Mouse (Mus musculus): ENCODE measurements around the gene Map6. TPM values are rescaled to one million over a fixed set of nuclear protein-coding genes. Genes with fewer than 3 reads are reported as not detected.

Gene Map6
- polyA plus RNA-seq, 1 experiment from 2014 or later: 3.2 TPM

DNA sequence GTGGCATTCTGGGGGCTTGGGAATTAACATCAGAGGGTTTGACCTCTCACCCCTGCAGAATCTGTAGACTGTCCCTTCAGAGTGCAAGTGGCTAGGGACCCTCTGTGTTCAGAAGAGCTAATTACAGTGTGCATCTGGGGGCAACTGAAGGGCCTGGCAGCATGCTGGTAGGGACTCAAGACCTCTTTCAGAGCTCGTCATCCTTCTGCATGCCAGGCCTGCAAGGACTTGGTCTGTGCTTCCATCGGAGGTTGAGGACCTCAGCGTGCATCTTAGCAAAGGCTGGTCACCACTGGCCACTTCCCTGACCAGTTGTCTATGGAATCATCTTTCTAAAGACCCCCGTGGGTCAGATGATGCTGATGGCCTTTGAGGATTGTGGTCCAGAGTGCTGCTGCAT lies 76.3 kb downstream of the Map6 start:
- WGBS: 72% methylated on average over 4 of the region's 4 CpGs

DNA sequence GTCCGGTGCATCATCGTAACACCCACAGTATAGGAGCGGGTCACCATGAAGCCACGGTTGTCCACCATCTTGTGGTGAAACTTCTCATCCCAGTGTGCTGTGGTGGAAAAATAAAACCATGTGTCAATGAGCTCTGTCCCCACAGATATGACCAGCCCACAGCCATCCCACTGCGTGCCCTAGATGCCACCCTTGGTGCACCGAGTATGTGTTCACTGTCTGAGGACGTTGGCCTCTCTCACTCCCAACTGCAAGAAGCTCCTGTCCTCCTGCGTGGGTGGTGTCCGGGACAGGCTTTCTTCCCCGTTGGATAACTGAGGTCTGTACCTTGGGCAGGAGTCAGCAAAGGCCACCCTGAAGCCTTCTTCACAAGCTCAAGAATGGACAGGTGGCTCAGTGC lies 80.0 kb downstream of the Map6 start:
- WGBS: 89% methylated on average over 10 of the region's 10 CpGs
- Histone ChIP-seq H3K9me3 (no peaks in the 10 kb centered on the region), H3K27me3 (replicated peaks) (no peaks in the 10 kb centered on the region), H3K9ac (no peak overlapping the region), H3K4me2 (no peak overlapping the region), H3K27ac (replicated peaks) (no peak overlapping the region), H3K4me3 (no peak overlapping the region), H3K4me1 (peaks cover 54% of the 10 kb centered on the region), H3K36me3 (peaks cover 92% of the 10 kb centered on the region)
- no peak for ATAC-seq (ENCODE audit: extremely low read depth, insufficient number of reproducible peaks, low FRiP score, low TSS enrichment)

More for the DNA sequence above, 76.3 kb downstream of the Map6 start:
- Histone ChIP-seq H3K4me2 (no peak overlapping the region), H3K9ac (no peak overlapping the region), H3K4me3 (no peak overlapping the region), H3K36me3 (peaks cover 78% of the 10 kb centered on the region), H3K4me1 (peaks cover 26% of the 10 kb centered on the region), H3K27ac (replicated peaks) (no peak overlapping the region), H3K9me3 (no peaks in the 10 kb centered on the region), H3K27me3 (replicated peaks) (no peaks in the 10 kb centered on the region)
- ATAC-seq (ENCODE audit: extremely low read depth, insufficient number of reproducible peaks, low FRiP score, low TSS enrichment): no peak

DNA sequence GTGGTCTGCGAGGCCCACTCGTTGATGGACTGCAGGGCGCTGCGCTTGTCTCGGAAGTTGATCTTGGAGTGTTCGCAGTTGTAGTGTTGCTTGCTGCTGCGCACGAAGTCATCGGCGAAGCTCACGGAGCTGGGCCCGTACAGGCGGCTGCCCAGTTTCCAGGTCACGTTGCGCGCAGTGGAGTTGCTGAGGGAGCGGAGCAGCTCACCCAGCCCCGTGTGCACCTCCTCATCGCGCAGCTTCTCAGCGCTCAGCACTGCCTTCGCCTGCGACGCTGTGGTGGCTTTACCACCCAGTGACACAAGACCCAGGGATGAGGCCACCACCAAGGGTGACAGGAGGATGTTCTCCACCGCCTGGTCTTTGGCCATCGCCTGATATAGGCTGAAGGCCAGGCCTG lies 81.6 kb downstream of the Map6 start:
- peaks cover 76% of the 10 kb centered on the region for H3K36me3 ChIP-seq
- H3K4me2 ChIP-seq: 0 out of 2 replicates have a peak overlapping the region, but pooled peaks have one; percentile 92
- peak overlapping the region; percentile 55 for H3K9ac ChIP-seq
- H3K4me1 ChIP-seq: peaks cover 62% of the 10 kb centered on the region
- no peak for ATAC-seq (ENCODE audit: extremely low read depth, insufficient number of reproducible peaks, low FRiP score, low TSS enrichment)
- 91% methylated on average over 26 of the region's 26 CpGs for WGBS
- H3K9me3 ChIP-seq: no peaks in the 10 kb centered on the region
- no peak overlapping the region for H3K27ac ChIP-seq (replicated peaks)
- no peak overlapping the region for H3K4me3 ChIP-seq
- H3K27me3 ChIP-seq (replicated peaks): no peaks in the 10 kb centered on the region

DNA sequence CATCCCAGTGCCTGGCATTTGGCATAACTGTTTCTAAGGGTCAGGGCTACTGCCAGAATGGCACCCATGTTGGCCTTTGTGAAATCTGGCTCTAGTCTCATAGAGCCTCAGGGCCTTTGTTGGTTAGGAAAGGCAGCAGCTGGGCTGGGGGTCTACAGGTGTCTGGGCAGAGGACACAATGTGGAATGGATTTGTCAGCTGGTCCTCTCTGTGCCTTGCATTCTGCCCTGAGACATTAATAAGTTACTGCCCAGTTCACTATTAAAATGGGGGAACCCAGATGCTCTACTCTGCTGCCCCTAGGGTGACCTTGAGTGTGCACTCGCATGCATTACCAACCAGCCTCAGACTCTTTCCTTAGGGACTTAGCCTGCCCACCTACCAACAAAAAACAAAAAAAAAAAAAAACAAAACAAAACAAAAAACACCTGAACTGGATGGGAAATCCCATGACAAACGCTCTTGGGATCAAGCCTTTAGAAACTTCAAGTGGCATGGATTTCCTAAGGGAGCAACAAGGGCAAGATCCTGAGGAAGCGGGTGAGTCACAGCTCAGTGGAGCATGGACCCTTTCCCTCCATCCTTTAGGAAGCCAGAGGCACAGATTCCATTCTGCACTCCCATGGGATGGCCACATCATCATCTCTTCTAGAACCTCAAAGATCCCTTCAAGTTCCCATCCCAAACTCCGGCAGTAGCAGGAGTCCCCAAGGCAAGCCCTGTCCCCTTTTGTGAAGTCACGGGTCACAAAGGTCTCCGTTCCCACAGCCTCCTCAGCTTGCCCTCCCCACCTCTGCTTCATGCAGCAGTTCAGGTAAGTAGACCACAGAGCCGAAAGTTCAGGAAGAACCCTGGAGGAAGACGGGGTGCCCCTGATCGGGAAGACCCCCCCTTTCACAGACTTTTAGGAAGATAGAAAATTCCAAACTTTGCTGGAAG lies 82.8 kb downstream of the Map6 start:
- Histone ChIP-seq H3K4me1 (peaks cover 73% of the 10 kb centered on the region), H3K36me3 (peaks cover 64% of the 10 kb centered on the region), H3K4me3 (peak overlapping the region; percentile 79), H3K27ac (replicated peaks) (peak overlapping the region; percentile 100), H3K9ac (peak overlapping the region; percentile 91), H3K9me3 (no peaks in the 10 kb centered on the region), H3K27me3 (replicated peaks) (no peaks in the 10 kb centered on the region), H3K4me2 (peak overlapping the region; percentile 92)
- ATAC-seq (ENCODE audit: extremely low read depth, insufficient number of reproducible peaks, low FRiP score, low TSS enrichment): no peak
- 55% methylated on average over 9 of the region's 9 CpGs for WGBS

DNA sequence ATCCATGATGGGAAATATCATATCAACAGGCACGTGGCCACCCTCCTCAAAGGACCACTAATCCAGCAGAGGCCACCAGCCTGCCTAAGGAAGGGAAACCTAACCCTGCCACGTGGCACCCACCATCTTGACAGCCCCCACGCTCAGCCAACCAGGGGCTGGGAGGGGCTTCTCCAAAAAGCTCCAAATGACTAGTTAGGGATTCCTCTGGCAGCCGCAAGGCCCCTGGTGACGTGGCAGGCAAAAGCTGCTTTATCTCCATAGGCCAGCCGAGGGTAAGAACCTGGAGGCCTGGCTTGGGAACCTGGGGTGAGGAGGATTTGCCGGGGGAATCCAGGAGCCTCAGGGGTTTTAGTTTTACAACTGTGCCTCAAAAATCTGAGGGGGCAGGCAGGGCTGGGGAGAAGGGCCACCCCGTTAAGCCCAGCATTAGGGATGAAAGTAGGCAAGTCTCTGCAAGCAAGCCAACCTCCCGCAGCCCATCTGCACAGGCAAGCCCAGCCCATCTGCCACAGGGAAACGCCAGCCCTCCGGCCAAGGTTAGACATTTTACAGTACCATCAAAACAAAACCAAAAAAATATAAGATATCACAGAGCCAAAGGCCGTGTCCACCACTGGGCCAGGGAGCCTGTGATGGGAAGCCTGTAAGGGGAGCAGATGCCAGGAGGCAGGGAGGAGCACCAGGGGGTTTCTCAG lies 84.0 kb downstream of the Map6 start:
- no peak for ATAC-seq (ENCODE audit: extremely low read depth, insufficient number of reproducible peaks, low FRiP score, low TSS enrichment)
- peaks cover 52% of the 10 kb centered on the region for H3K36me3 ChIP-seq

DNA sequence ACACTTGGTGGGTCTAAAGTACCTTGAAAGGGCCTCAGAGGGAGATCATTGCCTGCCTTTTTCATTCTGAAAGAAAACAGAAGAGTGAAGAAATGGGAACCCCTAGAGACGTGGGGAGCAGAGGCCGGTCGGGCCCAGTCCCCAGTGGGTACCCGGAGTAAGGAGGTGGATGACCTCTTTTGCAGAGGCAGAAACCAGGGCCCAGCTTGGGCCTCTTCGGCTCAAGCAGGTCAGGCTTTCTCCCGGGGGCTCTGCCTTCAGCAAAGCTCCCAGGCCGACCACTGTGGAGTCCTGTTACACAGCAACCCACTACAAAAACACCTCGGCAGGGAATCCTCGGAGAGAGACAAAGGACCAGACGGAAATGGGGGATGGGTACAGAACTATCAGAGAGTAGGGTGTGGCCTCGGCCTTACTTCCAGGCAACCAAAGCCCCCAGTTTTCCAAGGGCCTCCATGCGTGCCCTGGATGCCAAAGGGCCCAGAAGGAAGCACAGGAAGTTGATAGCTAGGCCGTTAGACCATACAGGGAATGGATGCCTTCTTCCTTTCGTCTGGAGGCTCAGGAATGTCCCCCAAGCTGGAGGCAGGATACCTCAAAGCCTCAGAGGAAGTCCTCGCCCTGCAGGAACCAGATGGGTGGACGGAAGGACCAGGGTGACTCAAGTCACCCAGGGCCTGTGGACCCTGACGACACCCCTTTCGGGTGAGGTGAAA lies 84.7 kb downstream of the Map6 start:
- peaks cover 45% of the 10 kb centered on the region for H3K36me3 ChIP-seq
- H3K9me3 ChIP-seq: no peaks in the 10 kb centered on the region
- peak overlapping the region; percentile 92 for H3K4me2 ChIP-seq
- peaks cover 77% of the 10 kb centered on the region for H3K4me1 ChIP-seq
- H3K9ac ChIP-seq: peak overlapping the region; percentile 91
- H3K4me3 ChIP-seq: peak overlapping the region; percentile 79
- H3K27ac ChIP-seq (replicated peaks): peak overlapping the region; percentile 100
- WGBS: 4% methylated on average over 18 of the region's 18 CpGs
- H3K27me3 ChIP-seq (replicated peaks): no peaks in the 10 kb centered on the region
- no peak for ATAC-seq (ENCODE audit: extremely low read depth, insufficient number of reproducible peaks, low FRiP score, low TSS enrichment)

More for the DNA sequence above, 84.0 kb downstream of the Map6 start:
- Histone ChIP-seq H3K9me3 (no peaks in the 10 kb centered on the region), H3K4me2 (peak overlapping the region; percentile 92), H3K27ac (replicated peaks) (peak overlapping the region; percentile 100), H3K27me3 (replicated peaks) (no peaks in the 10 kb centered on the region), H3K9ac (peak overlapping the region; percentile 91), H3K4me3 (peak overlapping the region; percentile 79), H3K4me1 (peaks cover 77% of the 10 kb centered on the region)
- whole genome bisulfite sequencing: 1% methylated on average over 12 of the region's 12 CpGs

DNA sequence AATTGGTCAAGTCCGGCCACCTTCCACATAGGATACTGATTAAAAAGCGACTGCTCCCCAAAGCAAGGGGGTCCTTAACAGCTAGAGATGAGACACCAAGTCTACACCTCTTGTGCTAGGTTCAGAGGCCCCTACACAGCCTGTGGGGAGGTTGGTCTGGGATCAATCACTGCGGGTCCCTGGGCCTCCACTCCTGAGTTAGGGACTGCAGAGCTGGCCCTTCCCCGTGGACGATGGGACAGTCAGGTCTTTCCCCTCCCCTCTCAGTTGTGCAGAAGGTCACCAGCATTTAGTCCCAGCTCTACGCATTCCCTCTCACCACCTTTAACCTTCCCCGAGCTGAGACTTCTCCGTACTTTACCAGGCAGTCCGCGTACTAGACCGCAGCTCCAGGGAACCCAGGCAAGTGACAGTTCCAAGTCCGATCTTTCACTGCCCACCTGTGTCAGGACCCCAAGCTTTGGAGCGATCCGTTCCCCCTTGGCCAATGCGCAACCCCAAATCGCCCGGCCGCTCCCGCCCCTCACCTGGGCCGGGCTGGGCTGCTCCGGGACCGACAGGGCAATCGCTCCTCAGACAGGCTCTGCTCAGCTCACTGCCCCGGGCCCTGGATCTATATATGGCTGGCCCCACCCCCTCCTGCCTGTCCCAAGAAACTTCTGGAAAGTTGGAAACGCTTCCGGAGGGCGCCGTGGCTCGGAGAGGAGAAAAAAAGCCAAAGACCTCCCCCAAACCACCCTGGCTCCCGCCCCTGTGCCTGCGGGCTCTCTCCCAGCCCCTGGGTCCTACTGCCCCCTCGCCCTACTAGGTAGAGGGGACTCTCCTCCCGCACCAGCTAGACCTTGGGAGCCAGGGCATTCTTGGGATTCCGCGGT lies 85.5 kb downstream of the Map6 start, which contains the start of gene Serpinh1:
Serpinh1 (minus strand) TSS at position 714 of the 875 bp plus-strand sequence.
- ATAC-seq (ENCODE audit: extremely low read depth, insufficient number of reproducible peaks, low FRiP score, low TSS enrichment): peak; percentile 69
- under 1% methylated on average over 35 of the region's 35 CpGs for WGBS

DNA sequence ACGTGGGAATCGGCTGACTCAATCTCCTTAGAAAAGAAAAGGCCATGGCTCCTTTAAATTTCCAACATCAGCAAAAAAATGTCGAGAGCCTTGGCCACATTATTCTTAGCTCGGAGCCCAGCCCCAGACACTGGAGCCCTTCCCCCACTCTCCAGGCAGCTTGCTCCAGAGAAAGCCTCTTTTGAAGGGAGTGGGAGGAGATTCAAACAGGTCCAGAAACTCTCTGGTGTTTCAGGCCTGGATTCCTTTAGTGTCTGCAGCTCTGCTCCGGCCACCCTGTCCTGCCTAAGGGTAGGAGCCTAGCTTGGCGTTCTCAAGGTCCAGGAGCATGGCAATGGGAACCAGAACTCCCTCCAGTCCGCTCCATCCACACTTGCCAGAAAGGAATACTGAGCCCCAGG lies 88.5 kb downstream of the Map6 start:
- 5% methylated on average over 7 of the region's 7 CpGs for WGBS
- Histone ChIP-seq H3K4me1 (peaks cover 71% of the 10 kb centered on the region), H3K4me3 (peak overlapping the region; percentile 36), H3K36me3 (peaks cover 9% of the 10 kb centered on the region; the same call in 1 of the 2 replicates), H3K9me3 (no peaks in the 10 kb centered on the region), H3K4me2 (peak overlapping the region; percentile 66), H3K27me3 (replicated peaks) (no peaks in the 10 kb centered on the region), H3K27ac (replicated peaks) (peak overlapping the region; percentile 100), H3K9ac (peak overlapping the region; percentile 84)
- ATAC-seq (ENCODE audit: extremely low read depth, insufficient number of reproducible peaks, low FRiP score, low TSS enrichment): 0 out of 2 replicates have a peak, but pooled peaks have one; percentile 39

More for the DNA sequence above, 85.5 kb downstream of the Map6 start, which contains the start of gene Serpinh1:
- peak within 1 kb of the TSS; percentile 100 for H3K27ac ChIP-seq (replicated peaks)
- H3K4me3 ChIP-seq: peak within 1 kb of the TSS; percentile 79
- H3K9ac ChIP-seq: peak within 1 kb of the TSS; percentile 91
- H3K4me2 ChIP-seq: peak within 1 kb of the TSS; percentile 92
- no peaks in the 10 kb centered on the region for H3K9me3 ChIP-seq
- H3K27me3 ChIP-seq (replicated peaks): no peaks in the 10 kb centered on the region
- H3K4me1 ChIP-seq: peaks cover 81% of the 10 kb centered on the region
- H3K36me3 ChIP-seq: peaks cover 37% of the 10 kb centered on the region

DNA sequence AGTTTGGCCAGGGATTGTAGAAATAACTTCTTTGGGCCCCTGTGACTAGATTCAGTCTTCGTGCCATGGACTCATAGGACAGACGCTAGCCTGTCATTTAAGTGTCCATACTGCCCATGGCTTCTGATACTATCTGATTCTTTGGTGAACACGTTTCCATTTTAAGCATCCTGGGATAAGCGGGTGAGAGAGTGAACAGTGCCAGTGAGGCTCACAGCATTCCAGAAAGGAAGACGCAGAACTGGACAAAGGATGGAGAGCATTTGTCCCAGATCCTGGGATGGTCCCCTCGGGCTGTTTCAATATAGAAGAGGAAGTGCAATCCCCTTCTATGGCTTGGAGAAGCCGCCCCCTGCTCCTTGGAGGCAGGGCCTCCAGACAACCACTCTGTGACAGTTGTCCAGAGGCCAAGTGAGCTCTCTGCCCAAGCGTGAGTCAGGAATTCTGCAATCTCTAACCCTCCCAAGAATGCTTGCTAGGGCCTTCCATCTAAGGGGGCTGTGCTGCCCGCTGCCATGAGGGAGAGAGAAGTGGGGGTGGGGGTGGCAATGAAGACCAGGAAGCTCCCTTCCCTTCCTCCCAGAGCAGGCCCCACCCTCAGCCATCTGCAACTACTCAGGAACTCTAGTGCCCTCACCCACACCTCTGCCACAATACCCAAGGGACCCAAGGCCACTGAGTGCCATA lies 89.1 kb downstream of the Map6 start:
- H3K4me3 ChIP-seq: peak overlapping the region; percentile 36
- H3K9ac ChIP-seq: peak overlapping the region; percentile 84
- ATAC-seq (ENCODE audit: extremely low read depth, insufficient number of reproducible peaks, low FRiP score, low TSS enrichment): peak; percentile 6; the same call in 1 of the 2 replicates
- H3K27me3 ChIP-seq (replicated peaks): no peaks in the 10 kb centered on the region
- WGBS: 9% methylated on average over 9 of the region's 9 CpGs
- H3K36me3 ChIP-seq: peaks cover 2% of the 10 kb centered on the region; the same call in 1 of the 2 replicates
- peak overlapping the region; percentile 100 for H3K27ac ChIP-seq (replicated peaks)
- H3K9me3 ChIP-seq: no peaks in the 10 kb centered on the region
- peak overlapping the region; percentile 66 for H3K4me2 ChIP-seq
- peaks cover 71% of the 10 kb centered on the region for H3K4me1 ChIP-seq

DNA sequence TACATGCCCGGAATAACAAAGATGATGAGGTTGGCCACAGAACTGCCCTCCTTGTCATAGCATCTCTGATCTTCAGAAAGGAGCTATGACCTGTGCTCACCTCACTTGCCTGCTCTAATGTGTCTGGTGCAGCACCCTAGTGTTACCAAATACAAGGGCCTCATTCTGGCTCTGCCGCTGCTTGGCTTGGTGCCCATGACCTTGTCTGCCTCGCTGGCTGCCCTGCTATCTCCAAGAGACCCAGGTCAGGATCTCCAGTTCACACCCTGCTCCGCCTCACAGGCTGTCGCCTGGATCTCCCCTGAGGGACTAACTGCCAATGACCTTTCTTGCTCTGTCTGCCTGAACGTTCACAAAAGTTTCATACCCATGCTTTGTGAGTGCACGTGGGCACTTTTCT lies 90.0 kb downstream of the Map6 start:
- WGBS: 26% methylated on average over 7 of the region's 7 CpGs
- Histone ChIP-seq H3K9ac (peak overlapping the region; percentile 84), H3K36me3 (no peaks in the 10 kb centered on the region), H3K4me2 (peak overlapping the region; percentile 66), H3K27ac (replicated peaks) (peak overlapping the region; percentile 100), H3K4me1 (peaks cover 71% of the 10 kb centered on the region), H3K27me3 (replicated peaks) (no peaks in the 10 kb centered on the region), H3K9me3 (no peaks in the 10 kb centered on the region), H3K4me3 (0 out of 2 replicates have a peak overlapping the region, but pooled peaks have one; percentile 4)
- ATAC-seq (ENCODE audit: extremely low read depth, insufficient number of reproducible peaks, low FRiP score, low TSS enrichment): no peak

All from heart, embryonic 13.5 days (tissue).